Mouse (Mus musculus): ENCODE data around the gene Egflam. TPM values are rescaled to one million over a fixed set of nuclear protein-coding genes. Genes with fewer than 3 reads are reported as not detected.

Gene Egflam
- 21.2 TPM for polyA plus RNA-seq (2014; fragmentation: Illumina TruSeq; extraction: RNeasy Lipid Tissue Mini Kit (QIAGEN cat#74804); ENCODE audit: insufficient read depth, low read depth, low replicate concordance)

DNA sequence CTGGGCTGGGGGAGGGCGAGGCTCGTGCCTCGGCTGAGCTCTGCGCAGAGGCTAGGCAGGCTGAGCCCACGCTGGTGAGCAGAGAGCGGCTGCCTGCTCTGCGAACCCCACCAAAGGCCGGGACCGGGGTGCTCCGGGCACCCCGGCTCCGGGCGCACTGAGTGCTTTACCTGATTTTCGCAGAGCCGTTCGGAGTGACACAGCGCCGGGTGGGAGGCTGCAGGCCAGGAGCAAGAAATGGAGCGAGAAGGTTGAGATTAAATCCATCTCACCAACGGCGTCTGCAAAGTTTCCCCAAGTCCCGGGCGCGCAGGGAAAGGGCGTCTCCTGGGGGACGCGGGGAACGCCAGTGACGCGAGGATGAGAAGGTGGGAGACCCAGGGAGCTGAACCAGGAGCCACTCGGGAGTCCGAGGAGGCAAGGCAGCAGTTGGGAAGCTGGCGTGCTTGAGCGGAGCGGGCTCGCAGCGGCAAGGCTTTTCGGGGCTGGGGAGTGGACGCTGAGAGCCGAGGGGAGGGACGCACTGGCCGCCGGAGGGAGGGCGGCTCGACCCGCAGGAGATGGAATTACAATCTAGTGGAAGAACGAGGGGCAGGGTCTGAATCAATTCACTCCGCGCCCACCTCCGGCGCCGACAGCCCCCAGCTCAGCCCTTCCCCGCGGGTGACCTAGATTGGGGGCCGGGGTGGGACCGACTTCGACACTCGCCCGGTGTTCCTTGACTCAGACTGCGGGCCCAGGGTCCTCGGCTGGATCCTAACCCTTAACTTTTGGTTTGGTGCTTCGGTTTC, at the start of gene Egflam:
Egflam (minus strand) TSS at position 578 of the 791 bp plus-strand sequence.

Measured in lung, adult 10 weeks (tissue).